Mouse (Mus musculus) testis, adult 2 months (tissue): ENCODE measurements at regions not wholly inside any gene's neighbourhood (a gene's known extent, or its start where the extent isn't known, plus 50 kb on each side); places are given as distances from the start of the nearest gene placed in this dataset.
A peak's percentile ranks its signal among the peaks of the same experiment; 100 is the strongest.

ENCODE experiments used
- CTCF ChIP-seq: fragments of 200-500 bp; IDR thresholded peaks from 2 replicates; pipeline ENCODE4 v1.5.1; 2012; ENCODE audit warnings: low read depth, mild to moderate bottlenecking, inconsistent platforms, low read length, moderate library complexity; ENCODE audit not compliant: control insufficient read depth, insufficient read depth, insufficient replicate concordance
- POLR2A ChIP-seq: fragments of 200-500 bp; IDR thresholded peaks from 2 replicates; pipeline ENCODE4 v1.6.1; 2012; ENCODE audit warnings: low read depth, mild to moderate bottlenecking, inconsistent platforms, low read length, moderate library complexity; ENCODE audit not compliant: control insufficient read depth

DNA sequence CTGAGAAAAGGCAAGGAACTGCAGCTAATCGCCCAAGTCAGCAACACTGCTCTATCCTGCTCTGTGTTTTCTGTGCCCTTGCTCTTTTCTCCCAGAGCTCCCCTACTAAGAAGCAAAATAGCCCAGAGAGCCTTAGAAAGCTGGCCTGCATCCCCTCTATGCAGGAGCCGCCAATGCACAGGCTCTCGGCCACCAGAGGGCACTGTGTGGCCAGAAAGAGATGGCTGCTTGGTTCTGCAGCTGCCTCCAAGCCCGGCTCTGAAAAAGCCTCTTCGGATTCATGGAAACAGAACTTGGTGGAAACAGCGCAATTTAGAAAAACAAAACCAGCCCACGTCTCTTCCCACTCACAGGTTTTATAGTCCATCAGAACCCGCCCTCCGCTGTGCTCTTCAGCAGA, 1628.4 kb upstream of the Gm6569 start:
- TF ChIP-seq CTCF (peak; percentile 54; the same call in 1 of the 2 replicates), POLR2A (no peak)
